Mouse (Mus musculus): ENCODE data around the gene Cacng6. TPM values are rescaled to one million over a fixed set of nuclear protein-coding genes. Genes with fewer than 3 reads are reported as not detected.
A peak's percentile ranks its signal among the peaks of the same experiment; 100 is the strongest.

Gene Cacng6
- polyA plus RNA-seq, 1 experiment from 2014 or later, result 1.6 TPM

Small RNAs within 50 kb of the gene (microRNA-seq; reads per million reads assigned to microRNA genes)
- gene Gm23450, result 6.5 reads per million, percentile 16 among the genes with 10 or more reads in this experiment

Other genes with a start within 250 kb of the Cacng6 start
- not detected in 2 replicates for gene Nlrp12, start 174.5 kb upstream of the Cacng6 start, polyA plus RNA-seq (2014; fragmentation: Nextera tagmentation; extraction: Ambion mirVana)
- gene Myadm, start 135.1 kb upstream of the Cacng6 start, polyA plus RNA-seq (2014; fragmentation: Nextera tagmentation; extraction: Ambion mirVana), result 46.7 and 48.3 TPM in 2 replicates
- 0.32 and 0.77 TPM in 2 replicates for gene Prkcg, start 135.0 kb upstream of the Cacng6 start, polyA plus RNA-seq (2014; fragmentation: Nextera tagmentation; extraction: Ambion mirVana)
- 2.9 and 3.5 TPM in 2 replicates for gene Cacng7, start 91.2 kb upstream of the Cacng6 start, polyA plus RNA-seq (2014; fragmentation: Nextera tagmentation; extraction: Ambion mirVana)
- gene Cacng8, start 33.5 kb upstream of the Cacng6 start, polyA plus RNA-seq (2014; fragmentation: Nextera tagmentation; extraction: Ambion mirVana), result 4.9 and 5.1 TPM in 2 replicates
- not detected in 2 replicates for gene Tarm1, start 78.4 kb downstream of the Cacng6 start, polyA plus RNA-seq (2014; fragmentation: Nextera tagmentation; extraction: Ambion mirVana)
- gene Oscar, start 192.0 kb downstream of the Cacng6 start, polyA plus RNA-seq (2014; fragmentation: Nextera tagmentation; extraction: Ambion mirVana), result 0.25 TPM in 1 of 2 replicates, not detected in the other
- 417 and 419 TPM in 2 replicates for gene Ndufa3, start 193.2 kb downstream of the Cacng6 start, polyA plus RNA-seq (2014; fragmentation: Nextera tagmentation; extraction: Ambion mirVana)
- gene Tfpt, start 205.7 kb downstream of the Cacng6 start, polyA plus RNA-seq (2014; fragmentation: Nextera tagmentation; extraction: Ambion mirVana), result 35.7 and 36.7 TPM in 2 replicates
- gene Prpf31, start 205.8 kb downstream of the Cacng6 start, polyA plus RNA-seq (2014; fragmentation: Nextera tagmentation; extraction: Ambion mirVana), result 141 and 147 TPM in 2 replicates
- gene Cnot3, start 221.1 kb downstream of the Cacng6 start, polyA plus RNA-seq (2014; fragmentation: Nextera tagmentation; extraction: Ambion mirVana), result 74.7 and 75.4 TPM in 2 replicates
- gene Leng1, start 241.6 kb downstream of the Cacng6 start, polyA plus RNA-seq (2014; fragmentation: Nextera tagmentation; extraction: Ambion mirVana), result 16.9 and 18.2 TPM in 2 replicates